Mouse (Mus musculus) cerebellum, adult 18-20 months (tissue): ENCODE results near the gene Scgb1a1.
"Not testable (repeated sequence)": the region's sequence is repeated elsewhere in the genome, so short reads cannot be mapped to it uniquely, and the experiment has no call there.

ENCODE experiments used
- DNase-seq, 2 experiments: peaks; one replicate each; pipeline ENCODE4 v3.0.0; 2021

The Scgb1a1 gene

GRCm38 (mm10) chr19:9087821-9088220 is at the start of gene Scgb1a1:
TSS of gene Scgb1a1 (minus strand) at chr19:9087958.
- no peak for DNase-seq

- DNase-seq: no peak
These were observed 49.4 kb upstream of the Scgb1a1 start for GRCm38 (mm10) chr19:9137159-9137558.

DNA sequence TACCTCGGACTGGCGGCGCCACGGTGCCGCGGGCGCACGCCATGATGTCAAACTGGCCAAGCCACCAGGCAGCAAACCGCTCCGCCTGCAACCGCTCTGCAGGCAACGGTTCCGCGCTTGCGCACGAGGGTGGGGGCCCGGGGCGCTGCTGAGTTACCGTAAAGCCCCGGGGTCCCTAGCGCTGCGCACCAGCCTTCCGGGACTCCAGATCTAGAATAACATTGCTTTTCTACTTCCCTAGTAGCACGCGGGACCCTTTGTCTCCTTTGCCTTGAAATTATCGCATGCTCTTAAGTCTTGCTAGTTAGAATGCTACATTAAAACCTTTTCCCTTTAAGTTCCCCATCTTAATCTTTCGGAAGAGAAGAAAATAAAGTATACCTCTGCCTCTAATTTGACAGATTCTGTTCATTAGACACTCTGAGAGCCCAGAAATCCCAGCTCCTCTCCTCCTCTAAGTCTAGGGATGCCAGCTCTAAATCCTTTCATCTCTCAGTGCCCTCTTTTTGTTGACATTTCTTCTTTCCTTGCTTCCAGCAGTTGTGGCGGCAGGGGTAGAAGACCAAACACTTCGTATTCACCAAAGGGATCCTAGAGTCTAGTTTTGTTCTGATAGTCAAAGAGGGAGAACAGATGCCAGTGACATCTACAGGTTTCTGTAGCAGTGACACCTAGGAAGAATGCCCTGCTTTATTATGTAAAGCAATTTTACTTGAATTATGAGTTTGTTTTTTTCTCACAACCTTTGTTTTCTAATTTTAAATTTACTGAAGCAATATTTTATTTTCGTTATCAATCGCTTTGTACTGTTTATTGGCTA is 48.0 kb upstream of the Scgb1a1 start, which contains the start of gene Asrgl1:
Gene Asrgl1 (minus strand): TSS at position 125 of the 820 bp plus-strand sequence.
- peak; percentile 92 to 93 for DNase-seq

- DNase-seq: peak; percentile 68 to 71
These were observed 47.2 kb upstream of the Scgb1a1 start for GRCm38 (mm10) chr19:9134746-9135511.

DNA sequence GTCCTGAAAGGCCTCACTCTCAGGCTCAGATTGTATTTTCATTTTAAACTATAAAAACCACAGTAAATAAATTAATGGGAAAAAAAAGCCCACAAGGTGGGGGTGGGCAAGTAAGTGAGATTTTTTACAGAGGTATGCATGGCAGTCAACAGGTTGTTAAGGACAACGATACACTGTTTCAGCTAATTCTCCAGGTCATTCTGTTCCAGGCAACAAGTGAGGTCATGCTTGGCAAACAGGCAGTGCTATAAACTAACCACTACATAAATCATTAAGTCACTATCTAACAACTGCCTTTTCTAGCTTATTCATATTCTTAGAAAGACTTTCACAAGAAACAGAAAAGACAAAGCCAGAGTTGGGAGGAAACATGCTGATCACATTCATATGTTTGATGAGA is 42.2 kb upstream of the Scgb1a1 start:
- no peak for DNase-seq

DNA sequence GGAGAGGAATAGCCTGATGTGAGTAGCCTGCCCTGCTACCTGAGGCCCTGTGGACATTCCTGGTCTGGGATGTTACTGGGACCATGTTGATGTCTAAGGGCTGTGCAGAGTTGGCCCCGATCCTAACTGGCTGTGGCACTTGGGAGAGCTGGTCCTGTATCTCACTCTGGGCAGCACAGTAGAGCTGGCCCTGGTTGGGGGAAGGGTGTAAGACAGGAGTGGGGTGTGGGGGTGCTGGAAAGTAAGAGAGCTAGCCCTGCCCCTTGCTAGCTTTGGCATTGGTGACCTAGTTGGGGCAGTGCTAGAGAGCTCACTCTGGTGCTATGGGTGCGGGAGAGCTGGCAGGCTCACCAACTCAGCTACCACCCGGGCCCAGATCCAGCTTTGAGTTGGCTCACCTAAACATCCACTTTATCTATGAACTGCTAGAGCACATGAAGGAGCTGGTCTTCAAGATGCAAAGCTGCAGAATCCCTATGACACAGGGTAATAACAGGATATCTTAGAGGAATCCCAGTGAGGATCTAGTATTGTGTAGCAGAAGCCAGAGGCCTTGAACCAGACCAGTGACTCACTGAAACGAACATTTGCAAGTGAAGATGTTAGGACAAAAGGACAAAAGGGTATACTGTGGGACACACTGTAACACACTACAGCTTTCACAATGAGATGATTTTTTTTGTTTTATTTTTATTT is 40.9 kb upstream of the Scgb1a1 start:
- DNase-seq: peak; percentile 64 to 67

DNA sequence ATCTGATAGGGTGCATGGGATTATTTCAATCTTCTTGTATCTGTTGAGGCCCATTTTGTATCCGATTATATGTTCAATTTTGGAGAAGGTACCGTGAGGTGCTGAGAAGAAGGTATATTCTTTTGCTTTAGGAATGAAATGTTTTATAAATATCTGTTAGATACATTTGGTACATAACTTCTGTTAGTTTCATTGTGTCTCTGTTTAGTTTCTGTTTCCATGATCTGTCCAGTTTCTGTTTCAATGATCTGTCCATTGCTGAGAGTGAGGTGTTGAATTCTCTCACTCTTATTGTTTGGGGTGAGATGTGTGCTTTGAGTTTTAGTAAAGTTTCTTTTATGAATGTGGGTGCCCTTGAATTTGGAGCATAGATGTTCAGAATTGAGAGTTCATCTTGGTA is 36.2 kb upstream of the Scgb1a1 start:
- DNase-seq: not testable (repeated sequence)

DNA sequence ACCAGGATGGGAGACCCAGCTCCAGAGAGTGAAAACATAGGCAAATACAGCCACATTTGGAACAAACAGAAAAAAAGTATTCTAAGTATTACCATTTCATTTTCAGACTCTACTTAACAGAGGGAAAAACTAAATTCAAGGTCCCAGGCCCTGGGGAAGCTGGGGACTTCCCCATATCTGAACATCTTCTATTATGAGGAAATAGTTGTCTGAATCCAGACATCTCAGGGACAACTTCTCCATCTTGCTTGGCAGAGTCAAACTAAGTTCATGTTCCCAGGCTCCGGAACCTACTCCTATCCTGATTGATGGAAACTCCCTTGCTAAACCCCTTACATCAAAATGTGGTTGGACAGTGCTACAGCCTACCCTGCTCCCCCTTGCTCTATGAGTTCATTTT is 34.6 kb upstream of the Scgb1a1 start:
- DNase-seq: no peak

- DNase-seq: no peak
These were observed 32.1 kb upstream of the Scgb1a1 start for GRCm38 (mm10) chr19:9119655-9120425.

DNA sequence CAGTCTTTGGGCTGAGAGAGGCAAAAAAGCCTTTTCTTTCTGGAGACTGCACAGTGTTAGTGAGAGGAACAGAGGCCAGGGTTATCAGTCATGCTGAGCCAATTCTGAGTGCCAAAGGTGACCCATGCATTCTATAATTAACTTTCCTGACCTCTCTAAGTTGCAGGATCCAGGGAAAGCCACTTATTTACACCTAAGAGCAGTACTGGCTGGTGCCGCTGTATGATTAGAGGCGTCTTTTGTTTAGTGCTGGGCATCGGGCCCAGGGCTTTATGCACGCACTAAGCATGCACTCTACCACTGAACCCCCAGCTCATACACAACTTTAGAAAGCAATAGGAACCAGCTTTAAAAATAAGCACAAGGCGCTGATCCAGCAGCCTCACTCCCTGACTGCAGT is 29.5 kb upstream of the Scgb1a1 start:
- DNase-seq: no peak

- no peak for DNase-seq
These were observed 28.5 kb upstream of the Scgb1a1 start for GRCm38 (mm10) chr19:9116268-9116667.

DNA sequence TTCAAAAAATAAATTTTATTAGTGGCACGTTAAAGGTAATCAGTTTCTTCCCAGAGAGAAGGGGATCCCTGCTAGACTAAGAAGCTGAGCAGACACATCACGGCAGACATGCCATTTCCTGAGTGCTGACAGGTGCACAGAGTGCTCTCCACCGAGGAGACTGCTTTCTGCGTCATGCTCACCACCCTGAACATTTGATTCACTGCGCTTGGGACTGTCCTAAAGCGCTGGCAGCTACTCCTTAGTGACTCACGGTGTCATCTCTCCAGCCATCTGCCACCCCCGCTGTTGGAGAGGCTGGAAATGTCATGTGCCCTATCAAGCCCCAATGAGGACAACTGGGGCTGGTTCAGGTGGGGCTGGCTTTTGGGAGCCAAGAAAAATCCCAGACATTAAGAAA is 24.3 kb upstream of the Scgb1a1 start:
- peak; percentile 89 to 95 for DNase-seq

DNA sequence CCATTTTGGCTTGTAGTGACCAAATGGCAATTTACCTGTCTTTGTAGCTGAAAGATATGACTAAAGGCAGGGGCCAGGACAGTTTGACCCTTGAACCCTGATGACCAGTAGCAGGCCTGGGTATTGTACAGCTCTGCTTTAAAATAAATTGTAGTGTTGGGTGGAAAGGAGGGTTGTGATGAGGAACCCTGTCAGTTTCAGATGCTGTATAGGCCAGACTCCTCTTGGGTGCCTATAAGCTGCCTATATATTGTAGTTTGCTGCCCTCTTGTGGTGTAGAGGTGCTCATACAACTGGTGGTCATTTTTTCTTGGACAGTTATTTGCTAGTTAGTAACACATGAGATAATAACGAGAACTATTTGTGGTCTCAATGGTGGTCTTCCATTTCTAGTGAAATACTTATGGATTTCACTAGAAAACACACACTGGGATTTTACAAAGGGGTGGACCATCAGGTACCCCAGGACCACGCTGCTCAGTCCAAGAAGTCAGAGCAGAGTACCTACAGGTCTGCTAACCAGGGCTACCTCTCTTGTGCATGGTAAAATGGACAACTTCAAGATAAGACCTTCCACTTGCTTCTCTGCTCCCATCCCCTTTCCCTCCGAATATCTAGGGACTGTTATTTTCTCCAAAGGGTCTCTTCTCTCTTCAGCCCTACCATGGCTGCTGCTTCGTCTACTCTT is 22.6 kb upstream of the Scgb1a1 start:
- DNase-seq: peak; percentile 60

DNA sequence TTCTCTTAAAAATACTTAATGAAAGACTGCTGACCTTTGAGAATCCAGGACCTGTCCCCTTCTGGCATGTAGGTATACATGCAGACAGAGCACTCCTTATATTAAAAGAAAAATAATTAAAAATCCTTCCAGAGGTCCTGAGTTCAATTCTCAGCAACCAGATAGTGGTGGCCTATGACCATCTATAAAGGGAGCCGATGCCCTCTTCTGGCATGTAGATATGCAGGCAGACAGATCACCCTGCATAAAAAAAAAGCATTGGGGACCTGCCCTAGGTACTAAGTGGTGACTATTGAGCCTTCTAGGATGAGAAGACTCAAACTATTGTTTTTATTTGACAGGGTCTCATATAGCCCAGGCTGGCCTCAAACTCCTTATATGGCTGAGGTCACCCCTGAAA is 20.8 kb upstream of the Scgb1a1 start:
- DNase-seq: no peak

DNA sequence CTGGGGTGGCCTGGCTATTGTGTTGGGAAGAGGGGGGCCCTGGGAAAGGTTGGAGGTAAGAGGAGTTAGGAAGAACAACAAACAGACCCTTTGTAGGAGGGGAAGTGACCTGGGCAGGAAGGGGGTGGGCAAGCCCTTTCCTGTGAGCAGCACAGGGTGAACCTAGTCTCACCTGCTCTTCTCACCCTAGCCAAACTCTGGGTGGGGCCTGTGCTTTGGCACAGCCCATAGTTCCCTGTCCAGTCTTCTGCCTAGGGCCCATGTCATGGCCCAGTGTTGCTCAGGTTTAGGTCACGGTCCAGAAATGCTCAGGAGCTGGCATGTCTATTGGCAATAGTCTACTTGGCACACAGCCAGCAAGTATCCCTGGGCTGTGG is 19.6 kb upstream of the Scgb1a1 start:
- DNase-seq: no peak

DNA sequence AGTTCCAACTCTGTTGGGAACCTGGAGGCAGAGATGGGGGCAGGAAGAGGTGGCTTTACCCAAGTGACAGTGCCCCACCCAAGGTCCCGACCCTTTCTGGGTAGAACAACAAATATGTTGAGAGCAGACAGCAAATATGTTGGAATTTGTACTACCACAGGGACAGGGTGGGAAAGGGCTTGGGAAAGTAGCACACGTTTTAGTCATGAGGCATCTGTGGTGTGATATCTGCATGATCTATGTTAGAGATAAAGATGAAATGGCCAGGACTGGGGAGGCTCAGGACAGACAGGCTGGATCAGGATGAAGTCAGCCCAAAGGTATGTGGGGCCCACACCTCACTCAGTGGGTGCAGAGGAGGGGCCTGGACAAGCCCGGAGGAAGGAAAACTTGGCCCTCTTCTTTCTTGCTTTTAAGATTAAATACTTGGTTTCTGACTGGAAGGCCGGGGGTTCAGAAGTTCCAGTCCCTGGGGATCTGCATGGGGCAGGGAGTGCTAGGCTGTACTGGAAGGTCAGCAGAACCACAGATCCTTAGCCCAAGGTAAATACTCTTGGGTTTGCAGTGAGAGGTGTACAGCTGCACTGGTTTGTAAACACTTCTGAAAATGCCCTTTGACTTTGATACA is 19.1 kb upstream of the Scgb1a1 start:
- no peak for DNase-seq

DNA sequence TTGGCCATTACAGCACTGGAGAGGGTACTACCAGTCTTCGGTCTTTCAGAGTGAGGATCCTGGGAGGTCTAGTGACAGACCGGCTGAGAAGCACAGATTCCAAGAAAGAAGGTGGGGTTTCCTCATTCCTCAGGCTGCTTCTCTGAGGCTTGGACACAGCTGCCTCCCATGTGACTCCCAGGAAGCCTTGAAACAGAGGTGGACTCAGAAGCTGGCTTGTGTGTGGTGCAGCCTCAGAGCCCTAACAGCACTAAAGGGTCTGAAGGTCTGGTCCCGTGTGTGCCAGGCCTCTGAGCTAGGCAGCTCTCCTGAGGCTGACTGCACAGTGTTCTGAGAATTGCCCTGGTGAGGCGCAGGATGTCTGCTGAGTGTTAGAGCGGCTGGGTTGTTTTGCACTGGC is 18.3 kb upstream of the Scgb1a1 start:
- DNase-seq: no peak

- no peak for DNase-seq
These were observed 17.4 kb upstream of the Scgb1a1 start for GRCm38 (mm10) chr19:9105101-9105685.

GRCm38 (mm10) chr19:9103986-9104385 is 16.2 kb upstream of the Scgb1a1 start:
- DNase-seq: no peak

- no peak for DNase-seq
These were observed 13.3 kb upstream of the Scgb1a1 start for GRCm38 (mm10) chr19:9101062-9101457.
